Mouse (Mus musculus): Measurements from ENCODE around the gene Mark1.

GRCm38 (mm10) chr1:184871506-184871905 lies 127.9 kb downstream of the Mark1 start:
- TF ChIP-seq POLR2A (IDR thresholded peaks at IDR 0.05; ENCODE audit: borderline replicate concordance, control insufficient read depth, low read depth, low read length) = no peak
- no peak for TF ChIP-seq CTCF (IDR thresholded peaks at IDR 0.05; ENCODE audit: control insufficient read depth, insufficient read depth, low read length)
